Comparison of ENCODE assay signal across 8 mouse cellular contexts in the genomic region with DNA sequence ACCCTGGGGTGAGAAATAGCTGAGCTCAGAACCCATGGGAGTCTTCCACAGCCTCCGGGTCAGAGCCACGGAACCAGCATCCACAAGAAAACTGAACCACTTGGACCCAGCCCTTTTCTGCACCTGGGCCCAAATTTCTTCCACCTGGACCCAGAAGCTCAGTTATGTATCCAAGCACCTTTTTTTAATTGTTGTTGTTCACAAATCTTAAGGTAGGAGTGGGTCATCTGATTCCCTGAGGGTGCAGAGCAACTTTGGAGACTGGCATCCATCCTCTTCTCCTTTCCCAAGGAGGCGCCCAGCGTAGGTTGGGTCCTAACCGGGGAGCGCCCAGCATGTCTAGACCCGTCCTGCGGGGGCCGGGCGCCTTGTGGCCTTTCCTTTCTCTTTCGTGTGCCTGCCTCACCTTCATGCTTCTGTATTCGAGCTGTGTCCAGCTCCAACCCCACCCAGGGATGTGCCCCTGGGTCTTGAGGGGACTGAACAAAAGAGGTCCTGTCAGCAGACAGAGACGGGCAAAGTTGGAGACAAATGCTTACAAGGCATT. TPM values are rescaled to one million over a fixed set of nuclear protein-coding genes. Genes with fewer than 3 reads are reported as not detected.
DNase-seq lines count a peak whose midpoint lies in the region; ATAC-seq and TF ChIP-seq lines count a peak whose summit lies in the region.

Gene Pinlyp, minus strand, starts transcription at position 51 of the 547 bp plus-strand sequence.
Gene Xrcc1, plus strand, starts transcription at position 222 of the 547 bp plus-strand sequence.

- peak within 1 kb of the TSS; percentile 87 for H3K9ac ChIP-seq in lung, embryonic 16.5 days (ENCODE audit: low read length)
- H3K9ac ChIP-seq in intestine, embryonic 15.5 days: peak within 1 kb of the TSS; percentile 79
- peak within 1 kb of the TSS; percentile 79 for H3K9ac ChIP-seq in midbrain, embryonic 12.5 days (replicated peaks)

- WGBS in lung, embryonic 16.5 days: 32% methylated on average over 13 of the region's 13 CpGs
- 33% methylated on average over 13 of the region's 13 CpGs for WGBS in intestine, embryonic 15.5 days
- WGBS in midbrain, embryonic 12.5 days: 42% methylated on average over 13 of the region's 13 CpGs

- peaks cover 9% of the 10 kb centered on the region for H3K36me3 ChIP-seq in lung, embryonic 16.5 days (ENCODE audit: control insufficient read depth, insufficient read depth, low read length)
- H3K36me3 ChIP-seq in intestine, embryonic 15.5 days: 0 out of 2 replicates have a peak, but pooled peaks cover 3% of the 10 kb centered on the region
- H3K36me3 ChIP-seq in midbrain, embryonic 12.5 days: peaks cover 21% of the 10 kb centered on the region

- no peaks in the 10 kb centered on the region for H3K27me3 ChIP-seq in lung, embryonic 16.5 days (ENCODE audit: control insufficient read depth, insufficient read depth, low read depth, low read length)
- H3K27me3 ChIP-seq in intestine, embryonic 15.5 days (replicated peaks): no peaks in the 10 kb centered on the region
- no peaks in the 10 kb centered on the region for H3K27me3 ChIP-seq in midbrain, embryonic 12.5 days

- TF ChIP-seq CTCF in embryonic fibroblast, embryonic 13.5 days (IDR thresholded peaks at IDR 0.05; ENCODE audit: borderline replicate concordance, insufficient read depth, low read length): no peak

- ATAC-seq in lung, embryonic 16.5 days (ENCODE audit: low read depth): no peak; the same call in 1 of the 2 replicates
- peak; percentile 12; the same call in 1 of the 2 replicates for ATAC-seq in intestine, embryonic 15.5 days
- 0 out of 2 replicates have a peak, but pooled peaks have one; percentile 0 for ATAC-seq in midbrain, embryonic 12.5 days (ENCODE audit: low FRiP score, low read depth)

- H3K4me2 ChIP-seq in lung, embryonic 16.5 days (ENCODE audit: low read depth, low read length): peak within 1 kb of the TSS; percentile 74
- peak within 1 kb of the TSS; percentile 77 for H3K4me2 ChIP-seq in intestine, embryonic 15.5 days (replicated peaks)
- H3K4me2 ChIP-seq in midbrain, embryonic 12.5 days (replicated peaks): peak within 1 kb of the TSS; percentile 73

- TF ChIP-seq POLR2A in embryonic fibroblast, embryonic 13.5 days (IDR thresholded peaks at IDR 0.05; ENCODE audit: low read depth, low read length): no peak

- peak within 1 kb of the TSS; percentile 84 for H3K4me3 ChIP-seq in lung, embryonic 16.5 days (ENCODE audit: low read length)
- peak within 1 kb of the TSS; percentile 71 for H3K4me3 ChIP-seq in embryonic fibroblast, embryonic 13.5 days (ENCODE audit: insufficient read depth, low read length)
- H3K4me3 ChIP-seq in intestine, embryonic 15.5 days (replicated peaks): peak within 1 kb of the TSS; percentile 85
- H3K4me3 ChIP-seq in midbrain, embryonic 12.5 days: peak within 1 kb of the TSS; percentile 67

- peak within 1 kb of the TSS; percentile 82 for H3K27ac ChIP-seq in lung, embryonic 16.5 days (ENCODE audit: low read length)
- no peak within 1 kb of the TSS for H3K27ac ChIP-seq in embryonic fibroblast, embryonic 13.5 days (ENCODE audit: insufficient read depth, low read length)
- H3K27ac ChIP-seq in intestine, embryonic 15.5 days: peak within 1 kb of the TSS; percentile 71
- H3K27ac ChIP-seq in midbrain, embryonic 12.5 days (replicated peaks): peak within 1 kb of the TSS; percentile 50

- DNase-seq in lung, postnatal 25 days (ENCODE audit: low spot score): no peak
- DNase-seq in adrenal gland, postnatal 10 days: no peak
- no peak for DNase-seq in adrenal gland, postnatal 14 days
- DNase-seq in ovary, postnatal 10 days (ENCODE audit: low spot score): no peak

- peaks cover 7% of the 10 kb centered on the region for H3K4me1 ChIP-seq in lung, embryonic 16.5 days (replicated peaks; ENCODE audit: control insufficient read depth, insufficient read depth, low read length)
- H3K4me1 ChIP-seq in embryonic fibroblast, embryonic 13.5 days (ENCODE audit: control insufficient read depth, insufficient read depth, low read length): no peaks in the 10 kb centered on the region
- peaks cover 12% of the 10 kb centered on the region for H3K4me1 ChIP-seq in intestine, embryonic 15.5 days (replicated peaks)
- H3K4me1 ChIP-seq in midbrain, embryonic 12.5 days: peaks cover 17% of the 10 kb centered on the region

- no peaks in the 10 kb centered on the region for H3K9me3 ChIP-seq in lung, embryonic 16.5 days (ENCODE audit: control insufficient read depth, low read length)
- no peaks in the 10 kb centered on the region for H3K9me3 ChIP-seq in intestine, embryonic 15.5 days
- H3K9me3 ChIP-seq in midbrain, embryonic 12.5 days: no peaks in the 10 kb centered on the region

RNA-seq across cellular contexts. Expression of gene Pinlyp, which starts in this region (rescaled TPM):
- polyA plus RNA-seq in lung, embryonic 16.5 days (2015; fragmentation: Nextera tagmentation; extraction: Ambion mirVana): 0.25 and 0.52 TPM in 2 replicates
- not detected in 2 replicates for polyA plus RNA-seq in embryonic fibroblast, embryonic 13.5 days (2011; ENCODE audit: insufficient read length, low read depth, missing spikeins)
- not detected in 2 replicates for polyA plus RNA-seq in intestine, embryonic 15.5 days (2015; fragmentation: Nextera tagmentation; extraction: Ambion mirVana)
- polyA plus RNA-seq in midbrain, embryonic 12.5 days (2016; fragmentation: Nextera tagmentation; extraction: Ambion mirVana): not detected in 2 replicates
- not detected for total RNA-seq in adrenal gland, postnatal 10 days (2021)
- total RNA-seq in adrenal gland, postnatal 14 days (2021): not detected in 2 replicates

RNA-seq across cellular contexts. Expression of gene Xrcc1, which starts in this region (rescaled TPM):
- 112 TPM in 2 replicates for polyA plus RNA-seq in lung, embryonic 16.5 days (2015; fragmentation: Nextera tagmentation; extraction: Ambion mirVana)
- polyA plus RNA-seq in embryonic fibroblast, embryonic 13.5 days (2011; ENCODE audit: insufficient read length, low read depth, missing spikeins): 33.3 and 41.3 TPM in 2 replicates
- 79.9 and 101 TPM in 2 replicates for polyA plus RNA-seq in intestine, embryonic 15.5 days (2015; fragmentation: Nextera tagmentation; extraction: Ambion mirVana)
- polyA plus RNA-seq in midbrain, embryonic 12.5 days (2016; fragmentation: Nextera tagmentation; extraction: Ambion mirVana): 89.8 and 101 TPM in 2 replicates
- 10 to 100 TPM; 37.4 to 48.6 TPM for total RNA-seq in adrenal gland, postnatal 10 days (2021)
- total RNA-seq in adrenal gland, postnatal 14 days (2021): 38.5 and 47.0 TPM in 2 replicates
